9 mouse cellular contexts compared by ENCODE assay signal in the genomic region with DNA sequence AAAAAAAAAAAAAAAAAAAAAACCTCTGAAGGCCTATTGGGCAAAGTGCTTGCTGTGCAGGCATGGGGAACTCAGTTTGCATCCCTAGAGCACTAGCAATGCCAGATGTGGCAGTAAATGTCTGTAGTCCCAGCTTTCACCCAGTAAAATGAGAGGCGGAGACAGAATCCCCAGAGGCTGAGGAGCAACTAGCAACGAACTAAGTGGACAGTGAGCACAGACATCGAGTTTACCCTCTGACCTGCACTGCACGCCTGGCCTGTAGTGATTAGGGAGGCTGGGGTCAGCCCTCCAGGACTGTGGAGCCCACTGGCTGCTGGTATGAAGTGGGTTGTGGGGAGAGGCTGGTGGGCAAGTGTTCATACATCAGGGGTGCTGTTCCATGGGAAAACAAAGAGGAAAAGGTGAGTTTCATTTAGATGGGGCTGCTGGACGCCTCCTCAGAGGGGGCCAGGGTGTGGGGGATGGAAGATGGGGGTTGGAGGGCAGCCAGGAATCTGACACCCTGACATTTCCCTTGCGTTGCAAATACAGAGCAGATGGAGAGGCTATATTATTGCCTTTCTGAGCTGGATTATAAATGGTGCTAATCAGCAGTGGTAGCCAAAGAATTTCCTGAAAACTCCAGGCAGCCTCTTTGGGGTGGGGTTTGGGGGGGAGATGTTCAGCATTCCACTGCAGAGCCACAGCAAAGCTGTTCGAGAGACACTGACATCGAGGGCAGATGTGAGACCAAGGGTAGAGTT.
DNase-seq lines count a peak whose midpoint lies in the region; ATAC-seq lines count a peak whose summit lies in the region.
"Had no signal": no experiment of that assay in that cellular context is flagged by ENCODE, and none has a peak within 500 bp of the region (broad histone marks: within the 10 kb centered on the region; RNA-seq: fewer than 3 reads in every experiment).

No protein-coding gene starts in this region.

- no peak overlapping the region for H3K9ac ChIP-seq in heart, embryonic 11.5 days (ENCODE audit: low read depth, low read length)

- no peaks in the 10 kb centered on the region for H3K9me3 ChIP-seq in heart, embryonic 11.5 days (replicated peaks; ENCODE audit: control insufficient read depth, low read length)

- H3K4me1 ChIP-seq in heart, embryonic 11.5 days (ENCODE audit: control insufficient read depth, insufficient read depth, low read length) = peaks cover 8% of the 10 kb centered on the region
- H3K4me1 ChIP-seq: megakaryocyte, embryonic 14.5 days had no signal

- H3K36me3 ChIP-seq in heart, embryonic 11.5 days (ENCODE audit: control insufficient read depth, insufficient read depth, low read length) = no peaks in the 10 kb centered on the region

- WGBS in heart, embryonic 11.5 days (ENCODE audit: insufficient replicate concordance) = 22% methylated on average over 8 of the region's 8 CpGs

- DNase-seq in heart, postnatal 36 days = no peak
- peak; percentile 75 for DNase-seq in embryo, embryonic 10 days (ENCODE audit: low spot score)
- DNase-seq in hindlimb bud, embryonic 11.5 days (ENCODE audit: extremely low spot score, low read depth, low spot score) = peak; percentile 82
- peak; percentile 39 to 72 for DNase-seq in lung, postnatal 4 days
- no peak for DNase-seq in cerebellum, adult 9-11 months
- no peak for DNase-seq in ovary, postnatal 36 days (ENCODE audit: low spot score)

- H3K27ac ChIP-seq in heart, embryonic 11.5 days (ENCODE audit: low read depth, low read length) = peak overlapping the region; percentile 70; the same call in 1 of the 2 replicates

- peak; percentile 51 for ATAC-seq in heart, embryonic 11.5 days (replicated peaks; ENCODE audit: insufficient number of reproducible peaks, low FRiP score, low TSS enrichment)
- ATAC-seq in megakaryocyte, adult 5-6 weeks (ENCODE audit: poor library complexity, severe bottlenecking) = no peak

- no peak overlapping the region; the same call in 1 of the 2 replicates for H3K4me2 ChIP-seq in heart, embryonic 11.5 days

- no peak overlapping the region for H3K4me3 ChIP-seq in heart, embryonic 11.5 days (ENCODE audit: low read depth, low read length)
- H3K4me3 ChIP-seq: megakaryocyte, embryonic 14.5 days had no signal

- no peaks in the 10 kb centered on the region for H3K27me3 ChIP-seq in heart, embryonic 11.5 days (ENCODE audit: control insufficient read depth, insufficient read depth, low read length)
- H3K27me3 ChIP-seq: megakaryocyte, embryonic 14.5 days had no signal

- intact Hi-C loops in heart, postnatal 36 days (cut with DNase I) = loop anchor here (5.0 kb wide), 1 partner anchor 132 kb away; no protein-coding TSS in a partner anchor

Comparison
In these comparisons a context has a peak if more than half of its experiments do, and no peak if none do; other contexts are left out.
1. DNase-seq: peak in embryo, embryonic 10 days (single experiment), hindlimb bud, embryonic 11.5 days (single experiment) and lung, postnatal 4 days (2 of 2); none in heart, postnatal 36 days (0 of 2), cerebellum, adult 9-11 months (single experiment) and ovary, postnatal 36 days (single experiment).